Mouse (Mus musculus) small intestine, adult 2 months (tissue): ENCODE measurements around the gene Adk. TPM values are rescaled to one million over a fixed set of nuclear protein-coding genes. Genes with fewer than 3 reads are reported as not detected.

ENCODE experiments used
- H3K27ac ChIP-seq: fragments of 200-500 bp; 2 replicates; pipeline ENCODE4 v1.5.1; 2012; ENCODE audit warnings: low read depth, low read length, control low read depth, inconsistent platforms; ENCODE audit not compliant: insufficient read depth
- H3K27me3 ChIP-seq: fragments of 200-500 bp; 2 replicates; pipeline ENCODE4 v1.6.1; 2012; ENCODE audit warnings: mild to moderate bottlenecking, moderate library complexity, low read length, inconsistent platforms; ENCODE audit not compliant: control insufficient read depth, insufficient read depth
- H3K36me3 ChIP-seq: fragments of 200-500 bp; 2 replicates; pipeline ENCODE4 v1.6.1; 2012; ENCODE audit warnings: mild to moderate bottlenecking, low read length, control low read depth, inconsistent platforms; ENCODE audit not compliant: control insufficient read depth, insufficient read depth
- H3K4me1 ChIP-seq: fragments of 200-500 bp; 2 replicates; pipeline ENCODE4 v1.6.1; 2012; ENCODE audit warnings: low read length, inconsistent platforms, mixed read lengths; ENCODE audit not compliant: control insufficient read depth, insufficient read depth, insufficient read length
- H3K4me3 ChIP-seq: fragments of 200-500 bp; 2 replicates; pipeline ENCODE4 v1.5.1; 2012; ENCODE audit warnings: low read depth, mild to moderate bottlenecking, control low read depth, inconsistent platforms, low read length, moderate library complexity
- CTCF ChIP-seq: fragments of 200-500 bp; IDR thresholded peaks from 2 replicates; pipeline ENCODE4 v1.5.1; 2012; ENCODE audit warnings: low read depth, mild to moderate bottlenecking, control low read depth, inconsistent platforms, low read length, moderate library complexity, mixed read lengths; ENCODE audit not compliant: insufficient replicate concordance, insufficient read length; ENCODE audit errors: extremely low read depth
- POLR2A ChIP-seq: fragments of 200-500 bp; IDR thresholded peaks from 2 replicates; pipeline ENCODE4 v1.6.1; 2012; ENCODE audit warnings: low read depth, mild to moderate bottlenecking, control low read depth, inconsistent platforms, low read length, moderate library complexity
- WGBS: fragments of 180-500 bp; shearing (Covaris S2); methylation state at CpG from one replicate; pipeline ENCODE4 v1.1.7; 2018; 5-methylcytosine and 5-hydroxymethylcytosine counted together
- polyA plus RNA-seq: library from polyadenylated mRNA; depleted of rRNA; stranded (reverse); fragments of >200 nt; gene quantifications from 2 replicates; pipeline ENCODE4 v1.2.3, GENCODE M21; 2012

The Adk gene
- polyA plus RNA-seq, 1 experiment = 37.6 TPM

DNA sequence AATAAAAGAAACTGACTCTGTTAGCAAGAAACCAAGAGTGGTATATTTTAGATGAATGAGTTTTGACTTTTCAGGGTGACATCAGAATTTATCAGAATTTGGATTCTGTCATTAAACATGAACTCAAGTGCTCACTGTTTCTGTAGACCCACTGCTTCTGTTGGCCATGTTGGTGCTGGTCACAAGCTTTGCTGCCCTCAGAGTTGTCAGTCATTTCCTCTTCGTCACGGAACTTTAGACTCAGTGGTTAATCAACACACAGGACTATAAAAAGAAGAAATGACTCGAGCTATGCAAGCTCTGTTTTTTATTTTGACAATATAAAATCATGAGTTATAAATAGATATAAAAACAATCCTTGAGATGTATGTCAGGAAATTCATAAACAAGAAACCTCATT, 228.1 kb downstream of the Adk start:
- 21% methylated on average over 3 of the region's 3 CpGs for WGBS
- TF ChIP-seq CTCF = no peak
- no peak for TF ChIP-seq POLR2A

DNA sequence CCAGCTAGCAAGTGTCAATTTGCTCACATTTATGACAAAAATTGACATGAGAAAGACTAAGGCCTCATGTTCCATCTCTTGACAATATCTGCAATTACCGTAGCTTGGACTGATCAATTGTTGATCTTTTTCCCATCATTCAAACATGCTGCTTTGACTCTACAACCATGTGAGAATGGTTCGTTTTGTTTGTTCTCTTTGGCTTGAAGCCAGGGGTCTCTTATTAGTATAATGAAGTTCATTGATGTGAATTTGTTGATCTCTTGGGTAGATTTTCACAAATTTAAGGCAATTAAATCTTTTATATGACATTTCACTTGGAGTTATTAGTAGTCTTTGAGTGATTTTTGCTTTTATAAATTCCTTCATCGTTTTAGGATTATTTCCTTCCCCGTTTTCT, 229.1 kb downstream of the Adk start:
- Histone ChIP-seq H3K27ac (no peak overlapping the region), H3K4me3 (no peak overlapping the region), H3K36me3 (peaks cover 2% of the 10 kb centered on the region; the same call in 1 of the 2 replicates), H3K4me1 (no peaks in the 10 kb centered on the region; the same call in 1 of the 2 replicates), H3K27me3 (no peaks in the 10 kb centered on the region)
- WGBS = 83% methylated on average over 4 of the region's 4 CpGs
- TF ChIP-seq POLR2A = no peak
- no peak for TF ChIP-seq CTCF

More for the DNA sequence above, 228.1 kb downstream of the Adk start:
- H3K4me1 ChIP-seq = no peaks in the 10 kb centered on the region; the same call in 1 of the 2 replicates
- no peak overlapping the region for H3K4me3 ChIP-seq
- H3K36me3 ChIP-seq = peaks cover 2% of the 10 kb centered on the region; the same call in 1 of the 2 replicates
- H3K27ac ChIP-seq = no peak overlapping the region
- no peaks in the 10 kb centered on the region for H3K27me3 ChIP-seq

DNA sequence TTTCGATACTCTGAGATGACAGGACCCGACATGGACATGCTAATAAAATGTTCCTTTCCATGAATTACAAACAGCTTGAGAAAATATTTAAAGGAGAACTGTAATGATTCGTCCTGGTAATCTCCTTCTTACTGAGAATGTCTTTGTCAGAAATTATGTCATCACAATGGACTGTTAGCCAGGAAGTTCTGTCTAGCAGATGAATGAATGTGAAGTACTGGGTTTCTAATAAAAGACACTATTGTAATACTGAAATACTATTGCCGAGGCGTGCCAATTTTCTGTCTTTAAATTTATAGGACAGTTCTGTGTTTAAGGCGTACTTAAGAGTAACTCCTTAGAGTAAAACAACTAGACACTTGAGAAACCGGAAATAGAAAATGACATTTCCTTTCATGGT, 231.7 kb downstream of the Adk start:
- H3K36me3 ChIP-seq = peaks cover 2% of the 10 kb centered on the region; the same call in 1 of the 2 replicates
- no peak for TF ChIP-seq CTCF
- H3K27me3 ChIP-seq = no peaks in the 10 kb centered on the region
- H3K27ac ChIP-seq = no peak overlapping the region
- 78% methylated on average over 7 of the region's 7 CpGs for WGBS
- H3K4me1 ChIP-seq = no peaks in the 10 kb centered on the region
- no peak overlapping the region for H3K4me3 ChIP-seq

DNA sequence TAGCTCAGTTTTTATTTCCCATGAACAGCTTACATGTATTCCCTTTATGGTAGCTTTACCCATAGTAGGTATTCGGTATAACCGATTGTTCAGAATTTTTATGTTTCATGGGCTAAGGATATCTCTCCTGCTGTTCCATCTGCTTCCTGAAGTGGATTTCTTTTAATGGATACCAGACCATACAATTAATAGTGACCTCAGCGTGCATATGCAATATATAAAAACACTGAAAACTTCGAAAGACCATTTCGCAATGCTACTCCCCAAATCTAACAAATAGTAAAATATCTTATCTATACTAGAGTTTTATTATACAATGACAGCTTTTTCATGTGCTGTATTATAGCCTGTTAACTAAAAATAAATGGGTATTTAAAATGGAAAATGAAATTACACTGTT, 232.5 kb downstream of the Adk start:
- Histone ChIP-seq H3K27ac (no peak overlapping the region), H3K4me1 (no peaks in the 10 kb centered on the region), H3K27me3 (no peaks in the 10 kb centered on the region), H3K36me3 (peaks cover 2% of the 10 kb centered on the region; the same call in 1 of the 2 replicates), H3K4me3 (no peak overlapping the region)
- WGBS = 74% methylated on average over 5 of the region's 5 CpGs
- TF ChIP-seq POLR2A (no peak), CTCF (no peak)

DNA sequence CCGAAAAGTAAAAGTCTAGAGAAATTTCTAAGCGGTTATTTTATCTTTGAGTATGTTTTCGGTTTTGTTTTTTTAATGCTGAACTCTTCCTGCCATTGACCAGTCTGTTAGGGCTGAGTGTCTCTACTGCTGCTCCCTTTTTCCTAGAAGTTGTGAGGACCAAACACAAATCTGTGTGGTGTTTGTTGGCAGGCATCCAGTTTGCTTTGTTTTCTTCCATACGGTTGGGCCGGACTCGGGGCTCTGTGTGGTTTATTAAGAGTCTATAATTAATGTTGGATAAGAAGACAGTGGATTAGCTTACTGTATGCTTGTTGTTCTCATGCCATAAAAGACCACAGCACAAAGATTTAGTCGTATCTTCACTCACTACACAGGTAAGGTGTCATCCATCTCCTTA, 233.9 kb downstream of the Adk start:
- Histone ChIP-seq H3K36me3 (peaks cover 2% of the 10 kb centered on the region; the same call in 1 of the 2 replicates), H3K4me3 (no peak overlapping the region), H3K4me1 (no peaks in the 10 kb centered on the region), H3K27ac (no peak overlapping the region), H3K27me3 (no peaks in the 10 kb centered on the region)
- WGBS = 78% methylated on average over 7 of the region's 7 CpGs
- TF ChIP-seq POLR2A = no peak
- TF ChIP-seq CTCF = no peak

DNA sequence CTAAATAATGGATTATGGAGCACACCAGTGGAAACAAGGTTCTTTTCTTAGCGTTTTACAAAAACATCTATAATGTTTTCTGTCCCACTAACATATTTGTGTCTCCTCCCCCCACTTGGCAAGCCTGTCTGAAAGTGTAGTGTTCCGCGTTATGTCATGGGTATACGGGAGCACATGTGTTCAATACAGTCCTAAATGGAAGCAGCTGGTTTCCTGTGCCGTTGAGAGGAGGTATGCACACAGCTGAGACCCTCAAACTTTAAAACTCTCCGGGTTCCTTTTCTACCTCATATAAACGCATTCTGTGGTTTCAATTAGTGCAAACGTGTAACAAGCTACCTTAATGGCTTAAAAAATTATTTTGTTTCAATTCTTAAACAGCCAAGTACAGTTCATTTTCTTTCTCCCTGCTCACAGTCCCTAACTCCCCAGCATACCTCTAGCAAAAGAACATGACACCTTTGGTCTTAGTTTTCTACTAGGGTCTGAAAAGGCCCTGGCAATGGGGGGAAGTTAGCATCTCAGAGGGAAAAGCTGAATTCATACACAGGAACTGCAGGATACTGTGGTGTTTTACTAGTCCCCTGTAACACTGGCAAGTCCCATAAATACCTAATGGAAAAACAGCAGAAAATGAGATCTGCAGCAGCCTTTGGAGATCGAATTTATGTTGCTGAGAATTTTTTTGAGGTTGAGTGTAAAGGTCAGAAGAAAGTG, 235.5 kb downstream of the Adk start:
- H3K27me3 ChIP-seq = no peaks in the 10 kb centered on the region
- 83% methylated on average over 9 of the region's 9 CpGs for WGBS
- TF ChIP-seq CTCF (no peak), POLR2A (no peak)
- H3K27ac ChIP-seq = no peak overlapping the region
- no peaks in the 10 kb centered on the region for H3K4me1 ChIP-seq
- H3K36me3 ChIP-seq = no peaks in the 10 kb centered on the region
- H3K4me3 ChIP-seq = no peak overlapping the region

DNA sequence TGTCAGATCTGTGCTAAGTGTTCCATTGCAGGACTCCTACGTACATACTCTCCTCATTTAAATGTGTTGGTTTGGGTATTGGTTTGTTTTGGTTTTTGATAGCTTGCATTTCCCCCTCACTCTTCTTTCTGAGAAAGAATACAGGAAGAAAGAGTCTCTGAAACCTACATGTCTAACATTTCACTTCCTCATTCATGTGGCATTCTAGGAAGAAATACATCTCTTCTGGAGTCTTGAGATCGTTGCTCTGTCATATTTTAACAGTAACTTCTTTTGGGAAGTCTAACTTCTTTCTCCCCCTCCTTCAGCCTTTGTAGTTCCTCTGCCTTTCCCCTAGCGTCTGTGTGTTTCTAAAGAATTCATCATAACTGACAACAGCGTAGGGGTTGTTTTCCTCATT, 247.4 kb downstream of the Adk start:
- H3K36me3 ChIP-seq = no peaks in the 10 kb centered on the region
- no peak overlapping the region for H3K27ac ChIP-seq
- no peak overlapping the region for H3K4me3 ChIP-seq
- TF ChIP-seq CTCF = no peak
- TF ChIP-seq POLR2A = no peak
- no peaks in the 10 kb centered on the region for H3K27me3 ChIP-seq
- H3K4me1 ChIP-seq = no peaks in the 10 kb centered on the region
- WGBS = 70% methylated on average over 4 of the region's 4 CpGs
